Mouse (Mus musculus): ENCODE data around the gene Zfp663.

GRCm38 (mm10) chr2:165363282-165363681, 5.2 kb downstream of the Zfp663 start:
- TF ChIP-seq CTCF (IDR thresholded peaks at IDR 0.05; ENCODE audit: low read depth) (peak; percentile 40; the same call in 1 of the 2 replicates), EP300 (IDR thresholded peaks at IDR 0.05; ENCODE audit: low read depth) (no peak)

Measured in liver, embryonic 14.5 days (tissue).